Mouse (Mus musculus): ENCODE results near the gene Acox1. TPM values are rescaled to one million over a fixed set of nuclear protein-coding genes. Genes with fewer than 3 reads are reported as not detected.

Gene Acox1
- polyA plus RNA-seq, 1 experiment, result 22.4 TPM

DNA sequence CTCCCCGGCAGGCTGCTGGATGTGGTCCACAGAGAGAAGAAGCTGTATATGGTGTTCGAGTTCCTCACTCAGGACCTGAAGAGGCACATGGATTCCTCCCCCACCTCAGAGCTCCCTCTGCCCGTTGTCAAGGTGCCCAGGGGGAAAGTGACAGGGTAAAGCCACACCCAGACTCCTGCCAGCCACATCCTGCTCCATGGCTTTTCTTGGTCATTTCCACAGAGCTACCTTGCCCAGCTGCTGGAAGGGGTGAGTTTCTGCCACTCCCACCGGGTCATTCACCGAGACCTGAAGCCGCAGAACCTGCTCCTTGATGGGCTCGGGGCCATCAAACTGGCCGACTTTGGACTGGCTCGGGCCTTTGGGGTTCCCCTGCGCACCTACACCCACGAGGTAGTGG lies 17.7 kb upstream of the Acox1 start:
- H3K4me3 ChIP-seq (ENCODE audit: insufficient read depth, poor library complexity, severe bottlenecking), result no peak overlapping the region
- no peaks in the 10 kb centered on the region for H3K79me3 ChIP-seq (ENCODE audit: low read depth)
- TF ChIP-seq MYOD1 (IDR thresholded peaks at IDR 0.05; ENCODE audit: control insufficient read depth, insufficient read length, low read depth) (no peak), USF1 (IDR thresholded peaks at IDR 0.05; ENCODE audit: low read depth) (no peak), CEBPB (IDR thresholded peaks at IDR 0.05; ENCODE audit: low read depth) (no peak), CTCF (IDR thresholded peaks at IDR 0.05; ENCODE audit: control insufficient read depth, insufficient read depth, insufficient read length) (no peak), MAX (IDR thresholded peaks at IDR 0.05) (no peak), FOSL1 (IDR thresholded peaks at IDR 0.05; ENCODE audit: insufficient read depth, low read length, poor library complexity, severe bottlenecking) (no peak), MYOG (IDR thresholded peaks at IDR 0.05; ENCODE audit: control insufficient read depth, extremely low read depth, insufficient read length) (no peak)
- no peak overlapping the region for H3ac ChIP-seq (ENCODE audit: control insufficient read depth, insufficient read length, low read depth)
- H3K36me3 ChIP-seq (ENCODE audit: control insufficient read depth, insufficient read depth), result no peaks in the 10 kb centered on the region
- no peaks in the 10 kb centered on the region for H3K27me3 ChIP-seq (ENCODE audit: control insufficient read depth, insufficient read depth, insufficient read length)
- H3K79me2 ChIP-seq (ENCODE audit: control insufficient read depth, insufficient read depth), result no peaks in the 10 kb centered on the region

GRCm38 (mm10) chr11:116215991-116216390 lies 17.1 kb upstream of the Acox1 start:
- H3K4me3 ChIP-seq (ENCODE audit: insufficient read depth, poor library complexity, severe bottlenecking), result no peak overlapping the region
- H3K79me2 ChIP-seq (ENCODE audit: control insufficient read depth, insufficient read depth), result no peaks in the 10 kb centered on the region

DNA sequence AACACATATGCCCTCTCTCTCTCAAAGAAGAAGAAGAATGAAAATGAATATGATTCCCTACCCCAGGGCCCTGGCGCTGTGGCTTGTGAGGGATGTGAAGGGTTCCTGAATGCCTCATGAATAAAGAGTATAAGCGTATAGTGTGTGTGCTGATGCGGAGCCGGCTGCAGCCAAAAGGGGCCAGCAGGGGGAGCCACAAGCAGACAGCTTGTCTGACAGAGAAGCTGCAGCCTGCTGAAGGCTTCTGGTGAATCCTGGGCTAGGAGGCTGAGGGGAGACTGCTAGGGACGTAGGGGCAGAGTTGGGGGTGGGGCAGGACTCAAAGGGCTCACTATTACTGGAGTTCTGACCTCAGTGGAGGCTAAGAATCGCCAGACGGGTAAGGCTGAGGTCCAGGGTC lies 16.3 kb upstream of the Acox1 start:
- Histone ChIP-seq H3K79me2 (ENCODE audit: control insufficient read depth, insufficient read depth) (no peaks in the 10 kb centered on the region), H3K79me3 (ENCODE audit: low read depth) (no peaks in the 10 kb centered on the region), H3K36me3 (ENCODE audit: control insufficient read depth, insufficient read depth) (no peaks in the 10 kb centered on the region), H3ac (ENCODE audit: control insufficient read depth, insufficient read length, low read depth) (no peak overlapping the region), H3K27me3 (ENCODE audit: control insufficient read depth, insufficient read depth, insufficient read length) (no peaks in the 10 kb centered on the region), H3K4me3 (ENCODE audit: insufficient read depth, poor library complexity, severe bottlenecking) (no peak overlapping the region)
- TF ChIP-seq CTCF (IDR thresholded peaks at IDR 0.05; ENCODE audit: control insufficient read depth, insufficient read depth, insufficient read length) (peak; percentile 25), MAX (IDR thresholded peaks at IDR 0.05) (no peak)

More at GRCm38 (mm10) chr11:116215991-116216390, 17.1 kb upstream of the Acox1 start:
- no peaks in the 10 kb centered on the region for H3K36me3 ChIP-seq (ENCODE audit: control insufficient read depth, insufficient read depth)
- TF ChIP-seq CEBPB (IDR thresholded peaks at IDR 0.05; ENCODE audit: low read depth) (no peak), CTCF (IDR thresholded peaks at IDR 0.05; ENCODE audit: control insufficient read depth, insufficient read depth, insufficient read length) (no peak), MYOD1 (IDR thresholded peaks at IDR 0.05; ENCODE audit: control insufficient read depth, insufficient read length, low read depth) (no peak), MAX (IDR thresholded peaks at IDR 0.05) (no peak), MYOG (IDR thresholded peaks at IDR 0.05; ENCODE audit: control insufficient read depth, extremely low read depth, insufficient read length) (no peak), USF1 (IDR thresholded peaks at IDR 0.05; ENCODE audit: low read depth) (no peak), FOSL1 (IDR thresholded peaks at IDR 0.05; ENCODE audit: insufficient read depth, low read length, poor library complexity, severe bottlenecking) (no peak)
- no peaks in the 10 kb centered on the region for H3K27me3 ChIP-seq (ENCODE audit: control insufficient read depth, insufficient read depth, insufficient read length)
- H3K79me3 ChIP-seq (ENCODE audit: low read depth), result no peaks in the 10 kb centered on the region
- H3ac ChIP-seq (ENCODE audit: control insufficient read depth, insufficient read length, low read depth), result no peak overlapping the region

DNA sequence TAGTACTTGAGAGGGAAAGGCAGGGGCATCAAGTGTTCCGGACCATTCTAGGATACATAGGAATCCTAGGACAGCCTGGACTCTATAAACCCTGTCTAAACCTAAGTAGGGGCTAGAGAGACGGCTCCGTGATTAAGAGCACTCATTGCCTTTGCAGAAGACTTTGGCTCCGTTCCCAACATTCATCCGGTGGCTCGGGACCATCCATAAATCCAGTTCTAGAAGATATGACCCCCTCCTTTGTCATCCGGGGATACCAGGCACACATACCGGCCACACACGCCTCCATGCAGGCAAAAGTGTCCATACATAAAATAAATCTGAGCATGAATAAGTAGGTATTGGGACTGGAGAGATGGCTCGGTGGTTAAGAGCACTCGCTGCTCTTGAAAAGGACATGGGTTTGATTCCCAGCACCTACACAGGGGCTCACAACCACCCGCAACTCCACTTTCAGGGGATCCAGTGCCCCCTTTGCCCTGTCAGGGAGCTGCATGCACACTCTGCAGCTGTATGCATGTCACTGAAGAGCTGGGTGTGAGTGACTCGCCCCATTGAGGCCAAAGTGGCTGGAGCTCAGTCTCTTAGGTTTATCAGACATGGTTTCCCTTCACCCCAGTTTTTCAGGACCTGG lies 15.1 kb upstream of the Acox1 start:
- H3K27me3 ChIP-seq (ENCODE audit: control insufficient read depth, insufficient read depth, insufficient read length), result no peaks in the 10 kb centered on the region
- TF ChIP-seq FOSL1 (IDR thresholded peaks at IDR 0.05; ENCODE audit: insufficient read depth, low read length, poor library complexity, severe bottlenecking), result no peak
- no peak overlapping the region for H3K4me3 ChIP-seq (ENCODE audit: insufficient read depth, poor library complexity, severe bottlenecking)
- no peaks in the 10 kb centered on the region for H3K79me2 ChIP-seq (ENCODE audit: control insufficient read depth, insufficient read depth)
- H3ac ChIP-seq (ENCODE audit: control insufficient read depth, insufficient read length, low read depth), result no peak overlapping the region
- H3K79me3 ChIP-seq (ENCODE audit: low read depth), result no peaks in the 10 kb centered on the region
- H3K36me3 ChIP-seq (ENCODE audit: control insufficient read depth, insufficient read depth), result no peaks in the 10 kb centered on the region

DNA sequence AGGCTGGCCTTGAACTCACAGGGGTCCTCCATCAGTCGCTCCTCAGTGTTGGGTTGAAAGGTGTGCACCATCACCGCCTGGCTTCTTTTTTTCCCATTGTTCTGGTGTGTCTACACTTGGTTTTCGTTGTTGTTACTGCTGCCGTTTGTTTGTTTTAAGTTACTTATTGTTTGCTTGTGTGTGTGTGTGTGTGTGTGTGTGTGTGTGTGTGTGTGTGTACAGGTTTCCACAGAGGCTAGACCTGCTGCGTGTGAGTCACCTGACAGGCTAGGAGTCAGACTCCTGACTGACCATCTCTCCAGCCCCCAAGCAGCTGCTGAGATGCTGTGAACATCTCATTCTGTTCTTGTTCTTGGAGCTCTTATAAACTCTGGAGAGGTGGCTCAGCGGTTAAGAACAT lies 14.0 kb upstream of the Acox1 start:
- Histone ChIP-seq H3K79me2 (ENCODE audit: control insufficient read depth, insufficient read depth) (no peaks in the 10 kb centered on the region), H3K36me3 (ENCODE audit: control insufficient read depth, insufficient read depth) (no peaks in the 10 kb centered on the region), H3ac (ENCODE audit: control insufficient read depth, insufficient read length, low read depth) (no peak overlapping the region), H3K27me3 (ENCODE audit: control insufficient read depth, insufficient read depth, insufficient read length) (no peaks in the 10 kb centered on the region), H3K79me3 (ENCODE audit: low read depth) (no peaks in the 10 kb centered on the region), H3K4me3 (ENCODE audit: insufficient read depth, poor library complexity, severe bottlenecking) (no peak overlapping the region)
- TF ChIP-seq FOSL1 (IDR thresholded peaks at IDR 0.05; ENCODE audit: insufficient read depth, low read length, poor library complexity, severe bottlenecking) (no peak), MYOG (IDR thresholded peaks at IDR 0.05; ENCODE audit: control insufficient read depth, extremely low read depth, insufficient read length) (no peak), CEBPB (IDR thresholded peaks at IDR 0.05; ENCODE audit: low read depth) (no peak), USF1 (IDR thresholded peaks at IDR 0.05; ENCODE audit: low read depth) (no peak), MYOD1 (IDR thresholded peaks at IDR 0.05; ENCODE audit: control insufficient read depth, insufficient read length, low read depth) (no peak), CTCF (IDR thresholded peaks at IDR 0.05; ENCODE audit: control insufficient read depth, insufficient read depth, insufficient read length) (no peak), MAX (IDR thresholded peaks at IDR 0.05) (no peak)

DNA sequence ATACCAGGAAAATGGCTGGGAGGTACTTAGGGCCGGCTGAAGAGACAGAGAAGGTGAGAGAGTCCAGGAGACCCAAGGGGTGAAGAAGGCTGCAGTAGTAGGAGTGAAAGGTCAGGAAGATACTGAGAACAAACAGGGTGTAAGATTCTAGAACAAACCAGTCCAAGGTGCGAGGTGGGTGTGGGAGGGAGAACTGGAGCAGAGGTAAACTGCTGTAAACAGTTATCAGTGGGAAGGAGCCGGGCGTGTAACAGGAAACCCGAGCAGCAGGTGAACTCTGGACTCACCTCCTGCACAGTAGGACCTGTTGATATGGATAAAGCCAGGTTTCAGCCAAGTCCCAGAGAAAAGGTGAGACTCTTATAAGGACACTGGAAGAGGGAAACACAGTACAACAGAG lies 11.9 kb upstream of the Acox1 start:
- H3K27me3 ChIP-seq (ENCODE audit: control insufficient read depth, insufficient read depth, insufficient read length), result no peaks in the 10 kb centered on the region
- no peaks in the 10 kb centered on the region for H3K79me3 ChIP-seq (ENCODE audit: low read depth)
- TF ChIP-seq CTCF (IDR thresholded peaks at IDR 0.05; ENCODE audit: control insufficient read depth, insufficient read depth, insufficient read length) (no peak), MYOD1 (IDR thresholded peaks at IDR 0.05; ENCODE audit: control insufficient read depth, insufficient read length, low read depth) (no peak), USF1 (IDR thresholded peaks at IDR 0.05; ENCODE audit: low read depth) (no peak), MYOG (IDR thresholded peaks at IDR 0.05; ENCODE audit: control insufficient read depth, extremely low read depth, insufficient read length) (no peak), FOSL1 (IDR thresholded peaks at IDR 0.05; ENCODE audit: insufficient read depth, low read length, poor library complexity, severe bottlenecking) (no peak), CEBPB (IDR thresholded peaks at IDR 0.05; ENCODE audit: low read depth) (no peak), MAX (IDR thresholded peaks at IDR 0.05) (no peak)
- H3ac ChIP-seq (ENCODE audit: control insufficient read depth, insufficient read length, low read depth), result no peak overlapping the region
- no peak overlapping the region for H3K4me3 ChIP-seq (ENCODE audit: insufficient read depth, poor library complexity, severe bottlenecking)
- no peaks in the 10 kb centered on the region for H3K79me2 ChIP-seq (ENCODE audit: control insufficient read depth, insufficient read depth)
- H3K36me3 ChIP-seq (ENCODE audit: control insufficient read depth, insufficient read depth), result peaks cover 18% of the 10 kb centered on the region

Measured in C2C12 (cell line).